Mouse (Mus musculus): ENCODE measurements around the gene Mbtps1. TPM values are rescaled to one million over a fixed set of nuclear protein-coding genes. Genes with fewer than 3 reads are reported as not detected.

Mbtps1 gene
- polyA plus RNA-seq, 1 experiment from 2014 or later = 110 TPM

GRCm38 (mm10) chr8:119499836-119500235 lies 58.7 kb downstream of the Mbtps1 start:
- peaks cover 6% of the 10 kb centered on the region; the same call in 1 of the 2 replicates for H3K27me3 ChIP-seq
- no peak overlapping the region for H3K4me3 ChIP-seq
- 0 out of 2 replicates have a peak, but pooled peaks cover 4% of the 10 kb centered on the region for H3K36me3 ChIP-seq
- H3K9ac ChIP-seq (replicated peaks) = no peak overlapping the region
- ATAC-seq (ENCODE audit: low FRiP score, low read depth) = no peak
- H3K9me3 ChIP-seq = no peaks in the 10 kb centered on the region
- no peak overlapping the region for H3K27ac ChIP-seq (replicated peaks)
- H3K4me1 ChIP-seq = peaks cover 44% of the 10 kb centered on the region
- H3K4me2 ChIP-seq (replicated peaks) = no peak overlapping the region
- WGBS = 95% methylated on average over 2 of the region's 2 CpGs

- Histone ChIP-seq H3K36me3 (no peaks in the 10 kb centered on the region), H3K27ac (replicated peaks) (no peak overlapping the region), H3K4me1 (peaks cover 14% of the 10 kb centered on the region), H3K4me2 (replicated peaks) (no peak overlapping the region), H3K27me3 (peaks cover 12% of the 10 kb centered on the region; the same call in 1 of the 2 replicates), H3K9ac (replicated peaks) (no peak overlapping the region), H3K4me3 (no peak overlapping the region), H3K9me3 (no peaks in the 10 kb centered on the region)
- ATAC-seq (ENCODE audit: low FRiP score, low read depth) = no peak
- WGBS = 23% methylated on average over 6 of the region's 6 CpGs
These were observed 61.7 kb downstream of the Mbtps1 start for GRCm38 (mm10) chr8:119496848-119497247.

- H3K4me1 ChIP-seq = peaks cover 7% of the 10 kb centered on the region; the same call in 1 of the 2 replicates
- no peak overlapping the region for H3K9ac ChIP-seq (replicated peaks)
- no peak overlapping the region for H3K27ac ChIP-seq (replicated peaks)
- no peak for ATAC-seq (ENCODE audit: low FRiP score, low read depth)
- no peak overlapping the region for H3K4me3 ChIP-seq
- peaks cover 5% of the 10 kb centered on the region for H3K27me3 ChIP-seq
- no peaks in the 10 kb centered on the region for H3K9me3 ChIP-seq
- H3K4me2 ChIP-seq (replicated peaks) = no peak overlapping the region
- no peaks in the 10 kb centered on the region for H3K36me3 ChIP-seq
- WGBS = 81% methylated on average over 7 of the region's 7 CpGs
These were observed 71.4 kb downstream of the Mbtps1 start for GRCm38 (mm10) chr8:119487093-119487492.

GRCm38 (mm10) chr8:119484145-119484896 lies 74.2 kb downstream of the Mbtps1 start:
- WGBS = 87% methylated on average over 11 of the region's 11 CpGs
- Histone ChIP-seq H3K4me3 (no peak overlapping the region), H3K9ac (replicated peaks) (no peak overlapping the region), H3K27ac (replicated peaks) (no peak overlapping the region), H3K9me3 (no peaks in the 10 kb centered on the region), H3K36me3 (no peaks in the 10 kb centered on the region), H3K27me3 (peaks cover 4% of the 10 kb centered on the region), H3K4me1 (no peaks in the 10 kb centered on the region), H3K4me2 (replicated peaks) (no peak overlapping the region)
- ATAC-seq (ENCODE audit: low FRiP score, low read depth) = no peak

GRCm38 (mm10) chr8:119478684-119479083 lies 79.9 kb downstream of the Mbtps1 start:
- Histone ChIP-seq H3K9ac (replicated peaks) (no peak overlapping the region), H3K27me3 (no peaks in the 10 kb centered on the region), H3K36me3 (no peaks in the 10 kb centered on the region), H3K4me3 (no peak overlapping the region), H3K9me3 (no peaks in the 10 kb centered on the region), H3K27ac (replicated peaks) (no peak overlapping the region), H3K4me1 (no peaks in the 10 kb centered on the region; the same call in 1 of the 2 replicates), H3K4me2 (replicated peaks) (no peak overlapping the region)
- ATAC-seq (ENCODE audit: low FRiP score, low read depth) = no peak
- 30% methylated on average over 5 of the region's 5 CpGs for WGBS

GRCm38 (mm10) chr8:119468091-119468490 lies 90.4 kb downstream of the Mbtps1 start:
- Histone ChIP-seq H3K4me2 (replicated peaks) (no peak overlapping the region), H3K4me3 (no peak overlapping the region), H3K9ac (replicated peaks) (no peak overlapping the region), H3K4me1 (peaks cover 35% of the 10 kb centered on the region), H3K27ac (replicated peaks) (no peak overlapping the region), H3K9me3 (no peaks in the 10 kb centered on the region), H3K27me3 (peaks cover 23% of the 10 kb centered on the region), H3K36me3 (0 out of 2 replicates have a peak, but pooled peaks cover 3% of the 10 kb centered on the region)
- WGBS = 95% methylated on average over 8 of the region's 8 CpGs
- no peak for ATAC-seq (ENCODE audit: low FRiP score, low read depth)

GRCm38 (mm10) chr8:119466794-119467193 lies 91.7 kb downstream of the Mbtps1 start:
- no peak overlapping the region for H3K9ac ChIP-seq (replicated peaks)
- H3K36me3 ChIP-seq = no peaks in the 10 kb centered on the region
- no peak for ATAC-seq (ENCODE audit: low FRiP score, low read depth)
- peak overlapping the region; percentile 36; the same call in 1 of the 2 replicates for H3K27ac ChIP-seq (replicated peaks)
- peaks cover 35% of the 10 kb centered on the region for H3K4me1 ChIP-seq
- WGBS = 72% methylated on average over 10 of the region's 10 CpGs
- H3K27me3 ChIP-seq = peaks cover 34% of the 10 kb centered on the region
- no peak overlapping the region for H3K4me3 ChIP-seq
- H3K9me3 ChIP-seq = no peaks in the 10 kb centered on the region
- H3K4me2 ChIP-seq (replicated peaks) = no peak overlapping the region

- no peaks in the 10 kb centered on the region for H3K36me3 ChIP-seq
- H3K27me3 ChIP-seq = peaks cover 40% of the 10 kb centered on the region
- no peaks in the 10 kb centered on the region for H3K9me3 ChIP-seq
- H3K27ac ChIP-seq (replicated peaks) = 0 out of 2 replicates have a peak overlapping the region, but pooled peaks have one; percentile 36
- peaks cover 41% of the 10 kb centered on the region for H3K4me1 ChIP-seq
- peak; percentile 53; the same call in 1 of the 2 replicates for ATAC-seq (ENCODE audit: low FRiP score, low read depth)
- WGBS = 3% methylated on average over 18 of the region's 18 CpGs
- H3K4me2 ChIP-seq (replicated peaks) = peak overlapping the region; percentile 42
- no peak overlapping the region for H3K4me3 ChIP-seq
- no peak overlapping the region for H3K9ac ChIP-seq (replicated peaks)
These were observed 92.4 kb downstream of the Mbtps1 start for GRCm38 (mm10) chr8:119466105-119466504.

GRCm38 (mm10) chr8:119463709-119464108 lies 94.8 kb downstream of the Mbtps1 start:
- Histone ChIP-seq H3K9ac (replicated peaks) (no peak overlapping the region), H3K36me3 (no peaks in the 10 kb centered on the region), H3K4me2 (replicated peaks) (no peak overlapping the region), H3K27me3 (peaks cover 40% of the 10 kb centered on the region), H3K27ac (replicated peaks) (no peak overlapping the region), H3K4me3 (no peak overlapping the region), H3K4me1 (peaks cover 55% of the 10 kb centered on the region), H3K9me3 (no peaks in the 10 kb centered on the region)
- WGBS = 48% methylated on average over 7 of the region's 7 CpGs
- ATAC-seq (ENCODE audit: low FRiP score, low read depth) = 0 out of 2 replicates have a peak, but pooled peaks have one; percentile 25

GRCm38 (mm10) chr8:119461356-119461755 lies 97.2 kb downstream of the Mbtps1 start:
- Histone ChIP-seq H3K9ac (replicated peaks) (no peak overlapping the region), H3K27me3 (peaks cover 40% of the 10 kb centered on the region), H3K36me3 (no peaks in the 10 kb centered on the region), H3K9me3 (no peaks in the 10 kb centered on the region), H3K4me1 (peaks cover 49% of the 10 kb centered on the region), H3K4me3 (no peak overlapping the region), H3K27ac (replicated peaks) (no peak overlapping the region), H3K4me2 (replicated peaks) (no peak overlapping the region)
- no peak for ATAC-seq (ENCODE audit: low FRiP score, low read depth)
- 85% methylated on average over 9 of the region's 9 CpGs for WGBS

GRCm38 (mm10) chr8:119459724-119460123 lies 98.8 kb downstream of the Mbtps1 start:
- Histone ChIP-seq H3K36me3 (no peaks in the 10 kb centered on the region), H3K4me3 (no peak overlapping the region), H3K27ac (replicated peaks) (peak overlapping the region; percentile 72), H3K4me2 (replicated peaks) (no peak overlapping the region), H3K9me3 (no peaks in the 10 kb centered on the region), H3K9ac (replicated peaks) (no peak overlapping the region), H3K27me3 (peaks cover 23% of the 10 kb centered on the region), H3K4me1 (peaks cover 33% of the 10 kb centered on the region)
- WGBS = 46% methylated on average over 16 of the region's 16 CpGs
- ATAC-seq (ENCODE audit: low FRiP score, low read depth) = 0 out of 2 replicates have a peak, but pooled peaks have one; percentile 42

All from midbrain, embryonic 12.5 days (tissue).